Mouse (Mus musculus): Measurements from ENCODE around the gene Ly6g6f. TPM values are rescaled to one million over a fixed set of nuclear protein-coding genes. Genes with fewer than 3 reads are reported as not detected.

Ly6g6f gene
- total RNA-seq, 2 experiments from 2014 or later: 0.31 TPM; not detected in 1

- DNase-seq (ENCODE audit: low spot score in 2 of 2): no peak
These were observed 5.2 kb downstream of the Ly6g6f start for GRCm38 (mm10) chr17:35080248-35080647.

- no peak for DNase-seq (ENCODE audit: low spot score in 2 of 2)
These were observed 5.6 kb downstream of the Ly6g6f start for GRCm38 (mm10) chr17:35079778-35080177.

GRCm38 (mm10) chr17:35077786-35078233 lies 7.6 kb downstream of the Ly6g6f start, which contains the start of gene Ly6g6d:
Gene Ly6g6d, minus strand, starts transcription at chr17:35078065.
- DNase-seq (ENCODE audit: low spot score in 2 of 2): no peak

- no peak for DNase-seq (ENCODE audit: low spot score in 2 of 2)
These were observed 8.1 kb downstream of the Ly6g6f start for GRCm38 (mm10) chr17:35077285-35077684.

- no peak for DNase-seq (ENCODE audit: low spot score in 2 of 2)
These were observed 8.8 kb downstream of the Ly6g6f start, which contains the start of gene Ly6g6e for GRCm38 (mm10) chr17:35076507-35077176. Gene Ly6g6e, plus strand, starts transcription at chr17:35076902.

- no peak for DNase-seq (ENCODE audit: low spot score in 2 of 2)
These were observed 11.3 kb downstream of the Ly6g6f start for GRCm38 (mm10) chr17:35074097-35074496.

GRCm38 (mm10) chr17:35071454-35071853 lies 14.0 kb downstream of the Ly6g6f start:
- DNase-seq (ENCODE audit: low spot score in 2 of 2): no peak

- DNase-seq (ENCODE audit: low spot score in 2 of 2): no peak
These were observed 14.7 kb downstream of the Ly6g6f start for GRCm38 (mm10) chr17:35070556-35071229.

GRCm38 (mm10) chr17:35068213-35068914 lies 17.0 kb downstream of the Ly6g6f start:
- DNase-seq (ENCODE audit: low spot score in 2 of 2): no peak

- DNase-seq (ENCODE audit: low spot score in 2 of 2): no peak
These were observed 19.3 kb downstream of the Ly6g6f start, which contains the start of gene Mpig6b for GRCm38 (mm10) chr17:35066084-35066483. Gene Mpig6b, minus strand, starts transcription at chr17:35066184.

- peak in 1 of 2 experiments; percentile 41 for DNase-seq (ENCODE audit: low spot score in 2 of 2)
These were observed 20.2 kb downstream of the Ly6g6f start, which contains the start of gene Ly6g6c for GRCm38 (mm10) chr17:35064951-35065947. Gene Ly6g6c, plus strand, starts transcription at chr17:35065388.

- DNase-seq (ENCODE audit: low spot score in 2 of 2): no peak
These were observed 21.0 kb downstream of the Ly6g6f start for GRCm38 (mm10) chr17:35064378-35064877.

- no peak for DNase-seq (ENCODE audit: low spot score in 2 of 2)
These were observed 21.9 kb downstream of the Ly6g6f start for GRCm38 (mm10) chr17:35063466-35063865.

GRCm38 (mm10) chr17:35061299-35061698 lies 24.1 kb downstream of the Ly6g6f start:
- no peak for DNase-seq (ENCODE audit: low spot score in 2 of 2)

GRCm38 (mm10) chr17:35060737-35061297 lies 24.6 kb downstream of the Ly6g6f start:
- no peak for DNase-seq (ENCODE audit: low spot score in 2 of 2)

GRCm38 (mm10) chr17:35060071-35060470 lies 25.3 kb downstream of the Ly6g6f start:
- DNase-seq (ENCODE audit: low spot score in 2 of 2): peak in 1 of 2 experiments; percentile 33

- peak; percentile 91 to 95 for DNase-seq (ENCODE audit: low spot score in 2 of 2)
These were observed 26.2 kb downstream of the Ly6g6f start, which contains the start of gene Ddah2 for GRCm38 (mm10) chr17:35058911-35059892. Gene Ddah2, plus strand, starts transcription at chr17:35059035.

- no peak for DNase-seq (ENCODE audit: low spot score in 2 of 2)
These were observed 27.1 kb downstream of the Ly6g6f start for GRCm38 (mm10) chr17:35058316-35058715.
